Mouse (Mus musculus) adrenal gland, adult 18-20 months (tissue): ENCODE measurements around the gene Jup. TPM values are rescaled to one million over a fixed set of nuclear protein-coding genes. Genes with fewer than 3 reads are reported as not detected.

Experiments used
- DNase-seq, 2 experiments: peaks; one replicate each; pipeline ENCODE4 v3.0.0; 2021 to 2022; ENCODE audit warnings: low spot score in 2 of 2
- long read RNA-seq, 2 experiments: library from polyadenylated mRNA; stranded (forward); transcript quantifications; one replicate each; pipeline ENCODE4 v2.0.0; 2021
- total RNA-seq, 2 experiments: library from RNA; stranded (reverse); gene quantifications; 1 replicate in 1 of 2; 2 replicates in 1 of 2; pipeline ENCODE4 v1.2.3; 2021

Jup gene
- 10 to 100 TPM; 55.3 to 64.5 TPM for total RNA-seq
- long read RNA-seq, experiment 1, transcript Jup-201 (14 exons, 3,205 nt), result major isoform, 36 of 46 reads
- long read RNA-seq, experiment 1, partial matches to known transcripts, result 3 of 46 reads
- long read RNA-seq, experiment 1, other reads (novel, unspliced or antisense), result 6 of 46 reads
- long read RNA-seq, experiment 2, transcript Jup-201 (14 exons, 3,205 nt), result major isoform, 8 of 22 reads
- long read RNA-seq, experiment 2, partial matches to known transcripts, result 3 of 22 reads
- long read RNA-seq, experiment 2, other reads (novel, unspliced or antisense), result 11 of 22 reads

DNA sequence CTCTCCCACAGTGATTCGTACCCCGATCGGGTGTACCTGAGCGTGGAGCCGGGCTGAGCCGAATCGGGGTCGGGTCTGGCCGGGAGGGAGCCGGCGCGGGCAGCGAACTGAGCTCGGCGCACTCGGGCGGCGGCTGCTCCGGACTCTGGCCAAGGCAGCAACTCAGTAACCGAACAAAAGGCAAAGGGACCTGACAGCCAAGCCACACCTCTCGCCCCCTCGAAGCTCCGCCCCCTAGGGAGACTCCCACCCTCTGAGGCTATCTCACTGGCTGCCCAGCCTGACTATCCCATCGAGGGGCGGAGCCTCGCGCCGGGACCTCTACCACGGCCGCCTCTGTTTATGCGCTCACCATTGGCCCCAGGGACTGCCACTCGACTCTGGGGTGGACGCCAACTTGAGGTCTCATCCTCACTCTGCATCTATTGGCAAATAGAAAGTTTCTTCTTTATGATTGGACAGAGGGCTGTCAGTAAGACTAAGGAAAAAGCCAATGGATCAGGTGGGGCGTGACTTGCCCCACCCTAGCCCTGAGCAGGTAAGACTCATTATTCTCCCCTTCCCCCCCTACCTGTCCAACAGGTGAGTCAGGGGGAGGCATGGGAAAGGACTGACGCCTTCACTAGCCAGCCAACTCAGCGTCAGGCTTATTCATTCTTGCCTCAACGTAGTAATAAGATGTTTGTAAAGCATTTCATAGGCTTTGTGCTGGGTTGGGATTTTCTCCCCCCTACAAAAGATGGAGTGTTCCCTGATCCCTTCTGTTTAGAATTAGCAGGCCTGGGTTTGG is at the start of gene Jup:
TSS of gene Jup (minus strand) at position 164 of the 790 bp plus-strand sequence.
- DNase-seq, result peak; percentile 97

DNA sequence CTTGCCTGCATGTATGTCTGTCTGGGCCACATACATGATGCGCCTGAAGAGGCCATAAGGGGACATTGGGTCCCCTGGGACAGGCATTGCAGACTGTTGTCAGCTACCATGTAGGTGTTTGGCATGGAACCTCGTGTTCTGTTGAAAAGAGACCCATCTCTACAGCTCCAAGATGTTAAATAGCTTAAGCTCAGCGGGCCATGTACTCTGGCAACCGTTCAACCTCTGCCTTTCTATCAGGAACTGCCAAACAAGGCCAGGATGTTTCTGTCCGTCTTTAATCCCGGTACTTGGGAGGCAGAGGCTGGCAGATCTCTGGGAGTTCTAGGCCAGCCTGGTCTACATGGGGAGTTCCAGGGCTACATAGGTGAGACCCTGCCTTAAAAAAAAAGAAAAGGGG is 45.1 kb upstream of the Jup start:
- DNase-seq, result no peak

DNA sequence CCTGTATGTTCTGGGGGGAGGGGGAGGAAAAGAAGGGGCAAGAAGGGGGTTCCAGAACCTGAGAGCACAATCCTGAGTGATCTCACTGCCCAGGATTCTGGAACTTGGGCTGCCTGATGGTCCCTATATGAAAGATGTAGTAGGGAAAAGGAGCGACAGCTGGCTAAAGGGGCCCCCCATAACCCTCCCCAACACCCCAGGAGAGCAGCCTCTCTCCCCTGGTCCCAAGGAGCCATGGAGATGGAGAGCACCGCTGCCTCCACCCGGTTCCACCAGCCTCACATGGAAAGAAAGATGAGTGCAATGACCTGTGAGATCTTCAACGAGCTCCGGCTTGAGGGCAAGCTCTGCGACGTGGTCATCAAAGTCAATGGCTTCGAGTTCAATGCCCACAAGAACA is 44.2 kb upstream of the Jup start, which contains the start of the genes Nt5c3b and Klhl10:
TSS of gene Nt5c3b (minus strand) at position 12 of the 400 bp plus-strand sequence.
TSS of gene Klhl10 (plus strand) at position 121 of the 400 bp plus-strand sequence.
- no peak for DNase-seq

DNA sequence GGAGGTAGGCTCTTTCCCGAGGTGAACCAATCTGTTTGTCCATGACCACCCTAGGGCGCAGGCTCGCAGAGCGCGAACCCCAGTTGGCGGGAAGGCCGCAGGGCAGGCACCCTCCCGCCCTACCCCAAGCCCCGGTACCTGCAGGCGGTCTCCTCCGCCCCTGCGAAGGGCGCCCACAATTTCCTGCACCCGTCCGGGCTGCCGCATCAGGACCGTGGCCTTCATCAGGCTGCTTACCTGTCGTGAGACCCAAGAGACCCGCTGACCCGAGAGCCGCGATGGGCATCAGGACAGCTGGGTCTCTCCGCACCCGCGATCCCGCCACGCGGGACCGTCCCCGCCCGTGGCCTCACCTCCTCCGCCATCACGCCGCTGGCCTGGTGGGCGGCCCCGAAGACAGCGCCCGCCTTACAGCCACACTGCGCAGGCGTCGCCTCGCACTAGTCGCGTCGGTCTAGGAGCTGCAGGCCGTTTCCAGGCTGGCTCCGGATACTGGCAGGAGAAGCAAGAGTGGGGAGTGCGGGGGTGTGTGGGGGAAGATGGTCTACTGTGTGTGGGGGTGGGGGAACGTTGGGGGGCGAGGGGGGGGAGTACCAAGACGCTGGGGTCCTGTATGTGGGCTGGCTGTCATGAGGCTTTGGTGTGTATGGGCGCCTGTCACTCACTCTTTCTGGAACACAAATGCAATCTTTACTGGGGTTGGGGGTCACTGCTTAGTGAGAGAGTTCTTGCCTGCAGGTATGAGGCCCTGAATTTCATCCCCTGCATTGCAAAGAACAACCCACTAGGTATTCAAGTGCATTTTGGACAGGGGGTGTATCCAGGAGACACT is 43.3 kb upstream of the Jup start:
- peak; percentile 83 to 87 for DNase-seq

DNA sequence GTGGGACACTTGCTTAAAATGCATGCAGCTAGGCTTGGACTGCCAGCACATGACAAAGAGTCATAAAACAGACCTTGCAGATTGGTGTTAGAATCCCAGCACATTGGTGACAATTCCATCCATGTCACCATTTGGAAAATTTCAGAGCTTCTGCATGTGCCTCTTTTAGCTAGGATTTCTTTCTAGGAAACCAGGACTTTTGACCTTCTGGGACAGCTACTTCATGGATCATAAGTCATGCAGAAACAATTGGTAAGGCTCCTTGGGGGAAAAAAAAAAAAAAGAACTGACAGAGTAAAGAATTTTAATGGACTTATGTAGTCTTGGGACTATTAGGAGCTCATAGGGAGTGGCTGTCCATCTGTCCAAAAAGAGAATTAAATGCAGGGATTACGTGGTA is 40.3 kb upstream of the Jup start:
- DNase-seq, result no peak

DNA sequence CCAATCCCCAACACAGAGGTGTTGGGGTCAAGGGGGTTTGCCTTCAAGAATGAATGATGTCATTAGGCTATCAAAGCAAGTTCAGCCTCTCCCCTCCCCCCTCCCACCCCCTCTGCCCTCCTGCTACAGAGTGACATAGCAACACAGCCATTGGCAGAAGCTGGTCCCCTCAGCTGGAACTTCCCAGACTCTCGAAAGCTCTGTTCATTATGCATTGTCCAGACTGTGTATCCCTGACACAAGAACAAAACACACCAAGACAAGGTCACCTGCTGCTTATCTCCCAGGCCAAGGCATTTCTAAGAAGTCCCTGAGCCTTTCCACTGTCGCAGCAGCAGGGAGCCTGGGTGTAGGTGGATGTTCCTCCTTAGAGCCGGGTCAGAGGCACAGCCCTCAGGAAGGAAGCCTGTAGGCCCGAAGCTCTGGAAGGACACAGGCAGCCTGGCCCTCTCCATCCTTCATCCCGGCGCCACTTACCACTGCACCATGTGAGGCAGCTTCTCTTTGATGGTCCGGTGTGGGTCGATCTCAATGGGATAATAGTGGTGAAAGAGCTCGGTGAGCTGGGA is 38.2 kb upstream of the Jup start:
- no peak for DNase-seq

DNA sequence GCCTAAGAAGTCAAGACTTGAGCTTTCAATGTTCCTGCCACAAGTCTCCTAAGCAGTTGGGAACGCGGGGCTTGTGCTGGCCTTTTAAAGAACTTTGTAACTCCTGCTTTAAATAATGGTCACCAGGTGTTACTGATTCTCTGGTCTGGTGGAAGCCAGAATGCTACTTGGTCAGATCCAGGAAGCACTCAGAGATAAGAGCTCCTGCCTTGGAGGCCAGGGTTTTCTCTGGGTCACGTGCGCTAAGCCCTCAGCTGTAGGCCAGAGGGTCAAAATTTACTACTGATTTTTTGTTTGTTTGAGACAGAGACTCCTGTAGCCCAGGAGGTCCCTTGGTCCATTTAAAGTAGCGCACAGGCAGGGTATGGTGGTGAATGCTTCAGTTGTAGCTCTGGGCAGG is 34.4 kb upstream of the Jup start:
- DNase-seq, result no peak

DNA sequence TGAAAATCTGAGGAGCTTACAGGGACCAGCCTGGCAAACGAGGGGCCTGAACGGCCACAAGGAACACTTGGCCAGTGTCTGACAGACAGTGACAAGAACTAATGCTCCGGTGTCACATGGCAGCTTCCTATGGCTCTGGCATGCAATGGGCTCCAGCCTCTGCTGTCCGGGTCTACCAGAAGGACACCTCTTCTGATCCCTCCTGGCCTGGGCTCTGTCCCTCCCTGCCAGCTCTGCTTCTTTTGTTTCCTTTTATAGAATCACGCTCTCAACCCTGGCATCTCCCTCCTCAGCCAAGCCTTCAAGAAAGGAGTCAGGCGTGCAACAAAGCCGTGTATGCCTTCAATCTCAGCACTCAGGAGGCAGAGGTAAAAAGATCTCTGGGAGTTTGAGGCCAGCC is 32.5 kb upstream of the Jup start:
- DNase-seq, result no peak

DNA sequence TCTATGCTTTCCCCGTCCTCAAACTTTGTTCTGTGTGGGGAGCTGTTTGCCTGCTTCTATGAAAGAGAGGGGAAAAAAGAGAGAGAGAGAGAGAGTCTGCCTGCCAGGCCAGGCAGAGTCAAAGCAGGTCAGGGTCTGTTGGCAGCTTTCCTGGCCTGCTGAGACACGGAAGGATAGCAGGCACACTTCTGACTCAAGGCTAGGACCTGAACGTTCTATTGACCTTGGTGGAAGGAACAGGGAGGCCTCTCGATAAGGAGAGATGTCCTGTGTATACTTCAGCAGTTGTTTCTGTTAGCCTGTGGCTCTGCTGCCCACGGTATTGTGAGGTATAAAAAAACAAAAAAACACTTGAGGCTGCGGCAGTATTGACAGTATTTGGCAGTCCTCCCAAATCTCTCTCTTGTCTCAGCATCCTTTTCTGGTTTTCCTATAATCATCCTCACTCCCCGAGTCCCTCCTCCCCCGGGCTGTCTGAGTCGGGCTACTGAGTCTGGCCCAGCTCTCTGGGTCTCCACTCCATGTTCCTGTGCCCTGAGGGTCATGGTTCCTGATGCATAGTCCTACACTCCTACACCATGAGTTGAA is 31.1 kb upstream of the Jup start:
- DNase-seq, result peak; percentile 55 to 72

DNA sequence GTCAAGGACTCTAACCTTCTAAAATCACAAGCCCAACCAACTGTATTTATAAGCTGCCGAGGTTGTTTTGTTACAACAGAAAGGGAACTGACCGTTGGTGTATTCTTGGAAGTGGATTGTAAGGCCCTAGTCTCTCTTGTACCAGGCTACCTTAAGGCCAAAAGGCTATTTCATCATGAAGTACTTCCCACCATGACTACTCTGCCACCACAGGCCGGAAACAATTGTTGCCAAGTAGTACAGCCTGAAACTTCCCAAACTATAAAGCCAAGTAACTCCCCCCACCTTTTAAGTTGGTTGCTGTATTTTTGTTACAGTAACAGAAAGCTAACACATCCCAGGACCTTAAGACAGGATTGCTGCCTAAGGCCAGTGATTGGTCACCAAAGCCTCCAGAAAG is 29.3 kb upstream of the Jup start:
- DNase-seq, result no peak

DNA sequence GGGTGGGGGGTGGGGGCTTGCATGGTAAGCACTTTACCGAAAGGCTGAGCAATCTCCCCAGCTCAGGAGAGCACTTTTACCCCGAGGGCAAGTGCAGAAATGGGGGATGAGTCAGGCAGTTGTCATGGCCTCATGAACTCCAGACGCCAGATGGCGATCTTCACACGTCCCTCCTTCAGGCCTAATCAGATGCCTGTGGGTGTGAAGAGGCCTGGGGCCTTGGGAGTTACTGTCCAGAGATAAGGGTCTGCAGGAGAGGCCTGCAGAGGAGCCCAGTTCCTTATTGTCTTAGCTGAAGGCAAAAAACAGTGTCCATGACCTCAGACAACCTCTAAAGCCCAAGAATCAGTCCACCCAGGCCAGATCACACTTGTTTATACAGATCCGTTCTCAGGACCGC is 28.3 kb upstream of the Jup start:
- DNase-seq, result peak; percentile 78 to 80

DNA sequence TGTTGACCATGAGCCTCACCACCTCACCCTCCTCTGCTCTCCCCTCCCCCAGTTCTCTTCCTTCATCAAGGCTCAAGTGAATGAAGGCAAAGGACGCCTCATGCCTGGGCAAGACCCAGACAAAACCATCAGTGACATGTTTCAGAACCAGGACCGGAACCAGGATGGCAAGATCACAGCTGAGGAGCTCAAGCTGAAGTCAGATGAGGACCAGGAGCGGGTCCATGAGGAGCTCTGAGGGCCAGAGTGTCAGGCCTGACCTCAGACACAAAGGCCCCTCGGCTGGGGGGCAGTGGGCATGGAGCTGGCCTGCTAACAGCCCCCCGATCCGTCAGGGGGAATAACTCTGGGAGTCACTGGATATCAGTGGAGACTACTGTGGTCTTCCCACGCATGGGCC is 26.3 kb upstream of the Jup start:
- DNase-seq, result no peak

DNA sequence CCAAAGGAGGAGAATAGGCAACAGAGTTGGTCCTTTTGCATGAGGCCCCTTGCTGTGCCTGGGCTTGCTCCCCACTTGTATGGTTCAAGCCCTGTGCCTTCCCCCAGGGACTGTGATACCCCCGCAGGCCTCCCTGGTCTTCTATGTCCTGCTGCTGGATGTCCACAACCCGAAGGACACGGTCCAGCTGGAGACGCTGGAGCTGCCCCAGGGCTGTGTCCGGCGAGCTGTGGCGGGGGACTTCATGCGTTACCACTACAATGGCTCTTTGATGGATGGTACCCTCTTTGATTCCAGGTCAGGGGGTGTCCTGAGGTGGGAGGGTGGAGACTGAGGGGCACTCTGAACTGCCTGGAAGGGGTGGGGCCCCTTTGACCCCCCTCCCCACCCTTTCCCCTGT is 24.0 kb upstream of the Jup start:
- DNase-seq, result no peak

DNA sequence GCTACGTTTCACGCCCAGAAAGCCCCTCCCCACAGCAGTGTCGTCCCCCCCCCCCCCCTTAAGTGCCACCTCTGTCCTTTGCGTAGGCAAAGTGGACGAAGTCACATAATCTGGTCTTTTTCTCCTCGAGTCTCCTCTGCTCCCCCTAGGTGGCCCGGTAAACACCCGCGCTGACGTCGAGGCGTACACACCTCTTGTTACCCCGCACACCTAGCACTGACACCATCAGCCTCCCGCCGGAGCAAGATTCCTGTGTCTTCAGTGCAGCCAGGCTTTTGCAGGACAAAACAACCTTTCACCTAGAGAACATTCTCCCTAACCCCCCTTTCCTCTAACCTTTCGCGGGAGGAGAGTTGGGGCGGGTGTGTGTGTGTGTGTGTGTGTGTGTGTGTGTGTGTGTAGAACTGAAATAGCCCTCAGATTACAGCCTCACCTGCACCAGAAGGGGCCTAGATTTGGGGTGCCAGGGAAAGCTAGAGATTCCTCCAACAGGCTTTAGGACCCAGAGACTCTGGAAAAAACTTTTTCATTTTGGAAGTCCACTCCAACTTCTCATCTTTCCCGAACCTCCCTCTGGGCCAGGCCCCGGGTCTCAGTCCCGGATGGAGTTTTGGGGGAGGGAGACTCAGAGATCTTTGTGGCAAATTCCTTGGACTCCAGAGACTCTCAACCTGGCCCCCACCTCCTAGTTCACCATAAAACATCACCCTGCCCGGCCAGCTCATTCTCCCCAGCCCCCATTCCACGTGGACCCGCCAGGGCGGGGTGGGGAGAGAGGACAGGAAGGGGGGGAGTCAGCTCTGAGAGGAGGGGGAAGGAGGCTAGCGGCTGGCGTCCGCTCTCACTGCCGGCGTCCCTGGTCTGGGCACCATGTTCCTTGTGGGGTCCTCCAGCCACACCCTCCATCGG is 17.6 kb upstream of the Jup start, which contains the start of gene Fkbp10:
TSS of gene Fkbp10 (plus strand) at position 784 of the 909 bp plus-strand sequence.
- peak; percentile 54 to 61 for DNase-seq

DNA sequence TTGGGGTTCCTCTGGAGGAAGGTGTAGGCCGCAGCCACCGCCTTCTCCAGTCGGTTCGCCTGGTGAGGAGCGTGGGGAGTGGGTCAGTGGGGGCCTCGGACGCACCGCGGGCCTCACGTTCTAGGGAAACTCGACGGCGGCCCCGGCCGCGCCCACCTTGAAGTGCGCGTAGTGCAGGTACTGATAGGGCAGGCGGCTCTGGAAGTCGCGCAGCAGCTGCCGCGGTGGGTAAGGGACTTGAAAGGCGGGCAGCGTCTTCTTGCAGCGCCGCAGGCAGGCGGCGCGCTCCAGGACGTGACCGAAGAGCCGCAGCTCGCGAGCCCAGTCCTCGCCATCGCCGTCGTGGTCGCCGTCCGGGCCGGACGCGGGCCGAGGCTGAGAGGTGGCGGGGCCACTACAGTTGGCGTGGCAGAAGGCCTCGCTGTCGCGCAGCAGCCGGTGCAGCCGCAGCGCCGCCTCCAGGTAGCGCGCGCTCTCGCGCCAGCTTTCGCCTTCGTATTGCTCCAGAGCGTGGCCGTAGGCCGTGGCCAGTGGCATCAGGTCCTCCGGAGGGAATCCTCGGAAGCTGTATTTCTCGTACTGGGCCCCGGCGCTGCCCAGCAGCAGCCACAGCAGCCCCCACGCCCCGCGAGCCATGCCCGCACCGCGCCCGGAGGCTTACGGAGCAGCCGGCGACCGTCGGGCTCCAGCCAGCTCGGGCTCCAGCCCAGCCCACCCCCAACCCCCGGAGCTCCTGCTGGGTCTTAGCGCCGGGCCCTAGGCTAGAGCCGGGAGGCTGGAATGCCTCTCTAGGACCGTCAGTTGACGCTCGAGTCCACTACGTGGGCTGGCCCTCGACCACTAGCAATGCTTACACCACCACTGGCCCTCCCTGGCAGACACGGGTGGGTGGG is 16.7 kb upstream of the Jup start, which contains the start of gene P3h4:
TSS of gene P3h4 (minus strand) at position 816 of the 893 bp plus-strand sequence.
- DNase-seq, result peak; percentile 78 to 84

DNA sequence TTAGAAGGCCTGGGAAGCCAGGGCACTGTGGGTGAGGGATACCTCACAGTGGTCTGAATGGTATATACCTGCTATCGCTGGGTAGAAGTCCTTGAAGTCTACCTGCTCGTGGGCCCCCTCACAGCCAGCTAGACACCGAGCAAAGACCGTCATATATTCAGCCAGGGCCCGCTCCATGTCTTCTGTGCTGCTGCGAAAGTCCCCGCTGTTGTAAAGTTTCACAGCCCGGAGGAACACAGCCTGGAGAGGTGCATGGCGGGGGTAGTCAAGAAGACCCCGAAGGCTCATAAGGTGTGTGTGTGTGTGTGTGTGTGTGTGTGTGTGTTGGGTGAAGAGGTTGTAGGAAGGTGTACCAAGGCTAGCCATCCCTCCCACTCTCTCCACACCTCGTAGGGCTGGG is 16.0 kb upstream of the Jup start:
- DNase-seq, result no peak

DNA sequence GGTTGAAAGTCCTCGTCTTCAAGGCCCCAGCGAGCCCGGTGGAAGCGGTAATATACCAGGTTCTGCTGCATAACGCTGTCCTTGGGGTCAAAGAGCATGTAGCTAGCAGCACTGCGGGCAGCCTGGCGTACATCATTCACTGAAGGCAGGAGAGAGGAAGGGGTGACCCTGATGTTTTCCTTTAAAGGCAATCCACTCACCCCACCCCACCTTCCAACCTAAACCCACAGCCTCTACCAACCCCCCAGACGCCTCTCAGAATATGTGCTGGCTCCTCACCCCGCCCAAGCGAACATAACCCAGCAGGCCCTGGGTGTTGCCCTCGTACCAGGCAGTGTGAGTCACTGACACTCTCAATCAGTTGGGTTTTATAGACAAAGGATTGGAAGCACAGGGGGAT is 14.2 kb upstream of the Jup start:
- DNase-seq, result no peak

DNA sequence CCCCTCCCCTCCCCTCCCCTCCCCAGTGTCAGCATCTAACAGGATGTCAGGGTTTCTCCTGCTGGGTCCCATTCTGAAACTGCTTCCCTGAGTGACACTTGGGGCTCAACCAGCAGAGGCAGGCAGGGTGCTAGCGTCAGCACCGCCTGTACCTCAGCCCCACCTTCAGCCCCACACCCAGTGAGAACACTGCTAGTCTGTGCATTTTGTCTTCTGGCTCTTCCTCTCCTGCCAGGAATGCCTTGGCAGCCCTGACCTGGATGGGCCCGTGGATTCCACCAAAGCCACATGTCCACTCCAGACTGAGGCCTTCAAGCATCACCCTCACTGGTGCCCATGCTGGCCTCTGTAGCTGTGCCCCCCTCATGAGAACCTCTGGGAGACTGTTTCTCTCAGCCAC is 12.1 kb upstream of the Jup start:
- DNase-seq, result no peak
